Mouse (Mus musculus): ENCODE measurements at regions not wholly inside any gene's neighbourhood (a gene's known extent, or its start where the extent isn't known, plus 50 kb on each side); places are given as distances from the start of the nearest gene placed in this dataset.

DNA sequence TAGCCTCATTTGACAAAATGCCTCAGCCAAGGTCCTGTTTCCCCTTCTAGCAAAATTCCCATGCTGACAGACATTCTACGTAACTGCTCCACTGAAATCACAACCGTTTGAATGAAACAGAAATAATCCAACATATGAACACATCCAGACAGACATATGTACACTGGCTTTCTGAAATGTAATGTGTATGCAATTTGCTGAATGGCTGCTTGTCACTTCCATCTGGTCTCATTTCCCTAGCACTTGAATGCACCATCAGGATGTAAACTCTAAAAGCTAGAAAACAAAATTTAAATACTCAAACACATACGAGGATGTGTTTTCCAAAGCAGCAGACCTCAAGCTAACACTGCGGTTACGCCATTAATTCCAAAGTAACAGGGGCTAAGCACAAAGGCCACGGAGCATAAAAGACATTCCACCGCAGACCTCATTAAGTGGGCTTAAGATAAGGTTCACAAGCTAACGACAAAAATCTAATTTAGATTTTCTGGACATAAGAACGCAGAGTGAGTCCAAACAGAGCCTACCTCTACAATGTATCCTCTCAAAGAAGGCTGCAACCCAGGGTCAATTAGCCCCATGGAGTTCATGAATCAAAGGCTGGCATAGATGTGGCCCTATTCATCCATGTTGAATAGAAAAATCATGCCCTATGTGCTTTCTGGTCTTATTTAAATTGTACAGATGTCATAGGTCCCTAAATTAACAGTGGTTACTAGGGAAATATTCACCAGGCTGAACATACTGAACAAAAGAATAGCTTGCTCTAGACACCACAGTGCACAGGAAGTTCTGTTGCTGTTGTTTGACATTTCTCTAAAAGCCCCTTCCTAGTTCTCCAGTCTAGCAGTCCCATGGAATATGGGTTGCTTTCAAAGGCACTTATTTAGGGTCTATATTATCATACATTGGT is 630.5 kb downstream of the Nedd1 start:
- H3K27me3 ChIP-seq (ENCODE audit: control insufficient read depth, insufficient read depth, low read length) = no peaks in the 10 kb centered on the region
- no peaks in the 10 kb centered on the region for H3K4me1 ChIP-seq (ENCODE audit: control insufficient read depth, insufficient read depth, low read length)
- H3K27ac ChIP-seq (ENCODE audit: insufficient read depth, low read length) = no peak overlapping the region
- 73% methylated on average over 9 of the region's 9 CpGs for WGBS
- DNase-seq = no peak
- no peak overlapping the region for H3K4me3 ChIP-seq (replicated peaks; ENCODE audit: insufficient read depth, low read depth, low read length)
- TF ChIP-seq CTCF (IDR thresholded peaks at IDR 0.05; ENCODE audit: borderline replicate concordance, insufficient read depth, low read depth, low read length) = no peak
- no peak for TF ChIP-seq POLR2A (IDR thresholded peaks at IDR 0.05; ENCODE audit: borderline replicate concordance, insufficient read depth, low read length)

DNA sequence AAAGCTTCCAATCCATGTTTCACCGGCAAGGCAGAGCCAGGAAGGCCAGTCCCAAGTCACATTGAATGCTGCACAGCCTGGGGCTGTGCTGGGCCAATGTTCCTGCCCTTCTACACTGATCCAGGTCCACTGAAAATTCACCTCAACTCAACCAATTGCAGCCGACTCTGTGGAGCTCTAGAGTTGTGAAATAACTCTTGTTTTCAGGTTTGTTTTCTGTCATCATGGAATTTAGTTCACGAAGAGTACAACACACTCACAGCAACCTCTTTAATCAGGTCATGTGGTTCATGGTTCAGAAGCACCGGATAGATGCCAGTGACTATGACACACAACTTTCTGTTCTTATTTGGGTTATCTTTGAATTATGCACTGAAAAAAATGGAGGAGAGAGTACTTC is 640.1 kb downstream of the Nedd1 start:
- H3K27me3 ChIP-seq (ENCODE audit: control insufficient read depth, insufficient read depth, low read length) = no peaks in the 10 kb centered on the region
- WGBS = 72% methylated on average over 4 of the region's 4 CpGs
- no peaks in the 10 kb centered on the region for H3K4me1 ChIP-seq (ENCODE audit: control insufficient read depth, insufficient read depth, low read length)
- H3K4me3 ChIP-seq (replicated peaks; ENCODE audit: insufficient read depth, low read depth, low read length) = no peak overlapping the region
- TF ChIP-seq POLR2A (IDR thresholded peaks at IDR 0.05; ENCODE audit: borderline replicate concordance, insufficient read depth, low read length) (no peak), CTCF (IDR thresholded peaks at IDR 0.05; ENCODE audit: borderline replicate concordance, insufficient read depth, low read depth, low read length) (no peak)
- no peak overlapping the region for H3K27ac ChIP-seq (ENCODE audit: insufficient read depth, low read length)
- DNase-seq = peak in 1 of 2 experiments; percentile 1

DNA sequence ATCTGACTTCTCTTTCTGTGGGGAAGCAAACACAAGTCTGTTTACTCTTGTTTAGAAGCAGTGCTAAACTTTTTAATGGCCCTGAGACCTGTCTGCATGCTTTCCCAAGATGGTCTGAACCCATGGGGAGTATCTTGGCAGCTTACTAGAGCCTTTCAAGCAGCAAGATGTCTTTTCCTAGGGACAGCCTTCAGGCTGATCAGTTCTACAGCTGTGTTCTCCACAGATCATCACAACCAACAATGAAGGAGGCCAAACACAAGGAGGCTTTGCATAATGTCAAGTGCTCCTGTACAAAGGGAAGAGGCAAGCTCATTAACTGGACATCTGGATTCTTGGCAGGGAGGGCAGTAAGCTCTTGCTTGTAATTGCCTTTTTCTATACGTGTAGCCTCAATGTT is 641.0 kb downstream of the Nedd1 start:
- DNase-seq = no peak
- TF ChIP-seq CTCF (IDR thresholded peaks at IDR 0.05; ENCODE audit: borderline replicate concordance, insufficient read depth, low read depth, low read length) (no peak), POLR2A (IDR thresholded peaks at IDR 0.05; ENCODE audit: borderline replicate concordance, insufficient read depth, low read length) (no peak)
- H3K27ac ChIP-seq (ENCODE audit: insufficient read depth, low read length) = no peak overlapping the region
- H3K4me1 ChIP-seq (ENCODE audit: control insufficient read depth, insufficient read depth, low read length) = no peaks in the 10 kb centered on the region
- WGBS = 35% methylated on average over 1 of the region's 1 CpGs
- no peaks in the 10 kb centered on the region for H3K27me3 ChIP-seq (ENCODE audit: control insufficient read depth, insufficient read depth, low read length)
- H3K4me3 ChIP-seq (replicated peaks; ENCODE audit: insufficient read depth, low read depth, low read length) = no peak overlapping the region

DNA sequence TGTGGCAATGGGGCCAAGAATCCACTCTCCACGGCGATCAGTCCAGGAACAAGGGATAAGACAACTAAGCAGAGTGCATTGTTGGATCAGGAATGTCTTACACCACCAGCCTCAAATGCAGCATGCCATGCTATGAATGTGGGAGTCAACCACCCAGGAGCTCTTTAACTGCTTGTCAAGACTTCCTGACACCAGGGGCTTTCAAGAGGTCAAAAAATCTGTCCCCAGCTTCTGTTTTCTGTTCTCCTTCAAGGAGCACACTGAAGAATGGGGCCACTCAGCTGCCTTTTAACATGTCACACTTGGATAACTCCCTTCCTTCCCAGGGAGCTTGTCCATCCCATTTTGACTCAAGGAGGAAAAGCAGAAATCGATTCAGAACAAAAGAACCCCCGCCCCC is 642.8 kb downstream of the Nedd1 start:
- TF ChIP-seq POLR2A (IDR thresholded peaks at IDR 0.05; ENCODE audit: borderline replicate concordance, insufficient read depth, low read length) (no peak), CTCF (IDR thresholded peaks at IDR 0.05; ENCODE audit: borderline replicate concordance, insufficient read depth, low read depth, low read length) (no peak)
- H3K4me3 ChIP-seq (replicated peaks; ENCODE audit: insufficient read depth, low read depth, low read length) = no peak overlapping the region
- DNase-seq = no peak
- H3K4me1 ChIP-seq (ENCODE audit: control insufficient read depth, insufficient read depth, low read length) = no peaks in the 10 kb centered on the region
- 29% methylated on average over 4 of the region's 4 CpGs for WGBS
- H3K27ac ChIP-seq (ENCODE audit: insufficient read depth, low read length) = no peak overlapping the region
- no peaks in the 10 kb centered on the region for H3K27me3 ChIP-seq (ENCODE audit: control insufficient read depth, insufficient read depth, low read length)

DNA sequence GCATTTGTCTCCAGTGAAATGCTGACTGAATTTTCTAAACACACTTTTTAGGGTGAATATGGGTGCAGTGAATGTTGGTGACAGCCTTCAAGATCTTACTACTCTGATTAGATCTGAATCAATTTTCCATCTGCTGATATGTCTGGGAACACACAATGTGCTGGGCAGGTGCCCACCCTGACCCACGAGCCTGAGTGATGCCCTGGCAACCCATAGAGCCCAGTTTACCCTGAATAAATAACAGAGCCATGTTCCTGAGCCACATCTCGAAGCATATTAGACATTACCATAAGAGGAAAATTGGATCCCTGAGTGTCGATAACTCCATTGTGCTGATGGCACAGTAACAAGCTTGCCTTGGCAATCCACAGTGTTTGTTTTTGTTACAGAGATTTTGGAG is 644.9 kb downstream of the Nedd1 start:
- H3K4me1 ChIP-seq (ENCODE audit: control insufficient read depth, insufficient read depth, low read length) = no peaks in the 10 kb centered on the region
- no peak overlapping the region for H3K4me3 ChIP-seq (replicated peaks; ENCODE audit: insufficient read depth, low read depth, low read length)
- no peaks in the 10 kb centered on the region for H3K27me3 ChIP-seq (ENCODE audit: control insufficient read depth, insufficient read depth, low read length)
- WGBS = 18% methylated on average over 3 of the region's 3 CpGs
- TF ChIP-seq POLR2A (IDR thresholded peaks at IDR 0.05; ENCODE audit: borderline replicate concordance, insufficient read depth, low read length) (no peak), CTCF (IDR thresholded peaks at IDR 0.05; ENCODE audit: borderline replicate concordance, insufficient read depth, low read depth, low read length) (no peak)
- H3K27ac ChIP-seq (ENCODE audit: insufficient read depth, low read length) = no peak overlapping the region
- no peak for DNase-seq

DNA sequence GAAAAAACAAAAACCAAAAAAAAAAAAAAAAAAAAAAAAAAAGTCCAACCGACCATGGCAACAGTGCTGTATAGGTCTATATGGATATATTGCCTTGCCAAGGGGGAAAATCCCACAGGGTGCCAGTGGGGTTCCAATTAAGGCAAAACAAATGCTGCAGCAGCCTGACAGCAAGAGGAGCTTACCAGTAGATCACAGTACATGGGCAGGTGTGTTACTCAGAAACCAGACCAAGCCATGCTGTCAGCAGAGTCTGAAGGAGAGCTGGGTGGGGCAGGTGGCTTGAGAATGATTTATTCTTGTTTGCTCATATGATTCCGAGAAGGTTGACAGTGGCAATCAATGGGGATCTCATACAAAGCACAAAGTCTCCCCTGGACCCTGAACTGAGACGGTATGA is 645.5 kb downstream of the Nedd1 start:
- 32% methylated on average over 3 of the region's 3 CpGs for WGBS
- DNase-seq = no peak
- no peaks in the 10 kb centered on the region for H3K4me1 ChIP-seq (ENCODE audit: control insufficient read depth, insufficient read depth, low read length)
- no peak overlapping the region for H3K27ac ChIP-seq (ENCODE audit: insufficient read depth, low read length)
- no peak overlapping the region for H3K4me3 ChIP-seq (replicated peaks; ENCODE audit: insufficient read depth, low read depth, low read length)
- H3K27me3 ChIP-seq (ENCODE audit: control insufficient read depth, insufficient read depth, low read length) = no peaks in the 10 kb centered on the region
- TF ChIP-seq CTCF (IDR thresholded peaks at IDR 0.05; ENCODE audit: borderline replicate concordance, insufficient read depth, low read depth, low read length) = no peak
- no peak for TF ChIP-seq POLR2A (IDR thresholded peaks at IDR 0.05; ENCODE audit: borderline replicate concordance, insufficient read depth, low read length)

DNA sequence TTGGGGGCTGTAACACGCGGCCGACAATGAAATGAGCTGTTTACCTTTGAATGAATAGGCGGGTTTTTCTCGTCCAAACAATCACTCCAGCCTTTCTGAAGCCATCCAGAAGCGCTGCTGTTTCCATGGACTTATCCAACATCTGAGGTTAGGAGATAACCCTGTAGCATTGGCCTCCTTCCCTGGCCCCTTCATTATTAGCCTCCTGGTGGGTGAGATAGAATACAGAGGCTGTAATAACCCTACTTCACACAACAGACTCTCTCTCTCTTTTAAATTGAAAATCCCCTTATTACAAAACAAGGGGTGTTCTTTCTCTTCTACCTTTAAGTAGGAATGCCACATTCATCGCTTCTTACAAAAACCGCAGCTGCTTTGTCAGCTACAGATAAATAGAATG is 646.8 kb downstream of the Nedd1 start:
- H3K4me1 ChIP-seq (ENCODE audit: control insufficient read depth, insufficient read depth, low read length) = no peaks in the 10 kb centered on the region
- no peak overlapping the region for H3K4me3 ChIP-seq (replicated peaks; ENCODE audit: insufficient read depth, low read depth, low read length)
- TF ChIP-seq CTCF (IDR thresholded peaks at IDR 0.05; ENCODE audit: borderline replicate concordance, insufficient read depth, low read depth, low read length) (no peak), POLR2A (IDR thresholded peaks at IDR 0.05; ENCODE audit: borderline replicate concordance, insufficient read depth, low read length) (no peak)
- no peak for DNase-seq
- H3K27ac ChIP-seq (ENCODE audit: insufficient read depth, low read length) = no peak overlapping the region
- H3K27me3 ChIP-seq (ENCODE audit: control insufficient read depth, insufficient read depth, low read length) = no peaks in the 10 kb centered on the region
- 65% methylated on average over 8 of the region's 8 CpGs for WGBS

DNA sequence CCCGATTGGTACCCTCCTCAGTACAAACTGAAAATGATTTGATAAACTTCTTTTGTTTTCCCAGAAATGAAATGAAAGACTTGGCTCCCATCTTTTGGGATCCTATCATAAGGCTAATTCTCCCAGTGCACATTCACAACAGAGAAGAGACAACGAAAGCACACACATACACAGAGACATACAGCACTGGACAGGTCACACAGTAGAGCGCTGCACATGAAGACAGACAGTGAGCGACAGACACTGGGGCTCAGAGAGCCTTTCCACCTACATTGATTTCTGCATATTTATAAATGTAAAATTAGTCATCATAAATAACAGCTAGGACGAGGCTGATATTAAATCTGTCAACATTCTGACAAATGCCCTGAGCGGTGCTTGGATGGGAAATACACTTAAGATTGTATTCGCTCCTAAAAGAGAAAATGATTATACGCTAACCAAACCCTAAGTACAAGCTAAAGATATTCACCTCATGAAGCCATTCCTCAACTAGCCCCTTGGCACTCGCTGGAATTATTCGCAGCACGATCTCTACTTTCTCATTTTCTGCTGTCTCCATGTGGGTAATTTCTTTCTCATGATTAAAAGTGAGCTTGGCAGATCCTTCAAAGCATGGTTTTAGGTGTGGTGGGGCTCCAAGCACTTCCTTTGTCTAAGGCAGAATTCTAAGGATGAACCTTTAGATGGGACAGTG is 647.4 kb downstream of the Nedd1 start:
- H3K27me3 ChIP-seq (ENCODE audit: control insufficient read depth, insufficient read depth, low read length) = no peaks in the 10 kb centered on the region
- H3K4me1 ChIP-seq (ENCODE audit: control insufficient read depth, insufficient read depth, low read length) = no peaks in the 10 kb centered on the region
- no peak overlapping the region for H3K4me3 ChIP-seq (replicated peaks; ENCODE audit: insufficient read depth, low read depth, low read length)
- no peak for TF ChIP-seq POLR2A (IDR thresholded peaks at IDR 0.05; ENCODE audit: borderline replicate concordance, insufficient read depth, low read length)
- TF ChIP-seq CTCF (IDR thresholded peaks at IDR 0.05; ENCODE audit: borderline replicate concordance, insufficient read depth, low read depth, low read length) = no peak
- DNase-seq = no peak
- H3K27ac ChIP-seq (ENCODE audit: insufficient read depth, low read length) = no peak overlapping the region
- WGBS = 75% methylated on average over 11 of the region's 11 CpGs
